Mouse (Mus musculus) ovary, postnatal 36 days (tissue): ENCODE data around the gene Sptlc2.

Source experiments
- DNase-seq: peaks from one replicate; pipeline ENCODE4 v3.0.0; 2022; ENCODE audit warnings: low spot score, mixed read lengths

The Sptlc2 gene

DNA sequence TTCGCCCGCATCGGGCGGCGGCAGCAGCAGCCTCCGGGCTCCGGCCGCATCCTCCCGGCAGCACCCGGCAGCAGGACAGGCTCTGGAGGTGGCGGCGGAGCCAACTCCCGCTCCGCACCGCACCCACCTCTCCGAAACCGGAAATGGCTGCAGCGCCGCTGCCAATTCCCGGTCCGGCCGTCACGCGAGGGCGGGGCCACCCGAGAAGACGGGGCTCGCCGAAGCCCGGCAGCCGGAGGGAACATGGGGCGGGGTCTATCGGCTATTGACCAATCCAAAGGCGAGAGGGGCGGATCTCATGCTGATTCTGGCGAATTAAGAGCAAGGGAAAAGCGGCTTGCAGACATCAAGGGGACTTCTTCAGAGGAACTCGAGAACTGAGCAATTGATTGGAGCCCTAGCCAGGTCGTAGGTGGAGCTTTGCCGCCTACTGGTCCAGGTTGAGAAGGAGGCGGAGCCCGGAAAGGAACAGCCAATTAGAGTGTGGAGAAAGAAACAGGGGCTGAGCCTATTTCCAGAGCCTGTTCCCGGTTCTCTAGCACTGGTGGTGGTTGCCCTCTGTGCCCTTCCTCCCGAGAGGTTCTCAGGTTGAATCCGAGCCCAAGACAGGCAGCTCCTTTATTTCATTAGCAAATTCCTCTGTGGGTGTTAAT, at the start of gene Sptlc2:
Gene Sptlc2 (minus strand): TSS at position 234 of the 653 bp plus-strand sequence.
- peak; percentile 99 for DNase-seq

DNA sequence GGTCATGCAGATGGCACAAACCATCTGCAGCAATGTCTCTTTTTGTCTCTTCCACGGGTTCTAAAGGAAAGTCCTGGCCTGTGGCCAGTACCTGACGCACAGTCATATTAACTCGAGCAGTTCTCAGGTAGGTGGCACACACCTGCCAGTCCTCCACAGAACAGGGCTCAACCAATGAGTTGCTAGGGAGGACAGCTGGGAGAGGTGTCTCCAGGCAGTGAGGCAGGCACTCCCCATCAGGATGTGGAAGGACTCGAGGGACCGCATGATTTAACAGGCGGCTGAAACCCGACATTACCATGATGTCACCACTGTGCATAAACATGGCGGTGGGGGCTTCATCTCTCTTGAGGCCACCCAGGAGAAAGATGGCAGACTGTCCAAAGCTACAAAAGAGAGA, 40.7 kb upstream of the Sptlc2 start:
- no peak for DNase-seq

DNA sequence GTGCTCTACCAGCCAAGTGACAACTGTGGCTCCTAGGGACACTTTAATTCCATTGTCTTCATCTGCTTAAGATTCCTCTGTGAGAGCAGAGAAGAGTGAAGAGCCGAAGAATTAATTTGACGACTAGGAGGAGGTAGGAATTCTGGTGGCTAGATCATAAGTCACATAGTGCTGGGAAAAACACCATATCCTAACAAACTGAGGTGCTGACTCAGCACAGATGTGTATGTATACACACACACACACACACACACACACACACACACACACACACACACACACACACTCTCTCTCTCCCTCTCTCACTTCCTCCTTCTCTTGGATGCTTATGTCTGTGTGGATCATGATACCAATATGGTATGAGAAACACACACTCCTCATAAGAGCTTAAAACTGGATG, 40.1 kb upstream of the Sptlc2 start:
- DNase-seq = no peak

DNA sequence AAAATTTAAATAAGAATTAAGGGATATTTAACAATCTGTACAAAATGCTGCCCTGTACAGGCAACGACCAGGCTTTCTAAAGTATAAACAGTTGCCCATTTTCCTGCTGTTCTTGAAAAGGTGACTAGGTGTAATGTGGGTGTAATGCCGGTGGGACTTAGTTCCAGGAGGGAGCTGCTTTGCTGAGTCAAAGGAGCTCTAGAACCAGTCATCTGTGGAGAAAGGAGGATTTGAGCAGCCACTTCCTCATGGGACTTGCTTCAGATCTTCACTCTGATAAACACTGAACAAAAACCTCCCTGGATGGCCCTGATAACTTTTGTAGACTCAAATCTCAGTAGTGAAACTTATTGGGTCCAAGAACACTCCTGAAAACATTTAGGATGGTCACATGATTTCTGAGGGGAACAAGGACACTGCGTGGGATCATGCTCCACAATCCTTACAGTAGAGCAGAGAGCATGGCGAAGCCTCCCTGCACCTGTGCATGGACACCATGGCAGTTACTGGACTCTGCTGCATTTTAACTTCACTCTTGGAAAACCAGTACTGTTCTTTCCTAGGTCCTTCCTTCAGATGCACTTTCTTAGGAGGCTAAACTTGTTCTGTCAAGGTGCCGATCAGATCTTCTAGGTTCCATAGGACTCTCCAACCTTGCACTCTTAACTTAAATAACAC, 38.3 kb upstream of the Sptlc2 start:
- DNase-seq = no peak

DNA sequence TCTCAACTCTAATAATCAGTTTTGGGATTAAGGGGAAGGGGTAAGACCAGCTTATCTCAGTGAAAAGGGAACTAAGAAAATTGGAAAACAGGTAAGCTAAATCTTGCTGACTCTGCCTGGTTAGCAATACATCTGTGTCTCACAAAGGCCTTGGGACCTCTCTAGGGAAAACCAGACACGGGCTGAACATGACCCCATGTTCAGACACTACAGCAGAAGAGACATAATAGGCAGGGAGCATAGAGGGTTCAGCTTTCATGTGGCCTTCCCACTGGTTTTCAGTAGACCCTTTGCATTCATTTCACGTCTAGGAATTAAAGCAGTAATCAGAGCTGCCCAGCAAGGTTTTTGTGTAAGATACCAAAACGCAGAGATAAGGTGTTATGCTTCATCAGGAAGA, 36.4 kb upstream of the Sptlc2 start:
- DNase-seq = no peak

DNA sequence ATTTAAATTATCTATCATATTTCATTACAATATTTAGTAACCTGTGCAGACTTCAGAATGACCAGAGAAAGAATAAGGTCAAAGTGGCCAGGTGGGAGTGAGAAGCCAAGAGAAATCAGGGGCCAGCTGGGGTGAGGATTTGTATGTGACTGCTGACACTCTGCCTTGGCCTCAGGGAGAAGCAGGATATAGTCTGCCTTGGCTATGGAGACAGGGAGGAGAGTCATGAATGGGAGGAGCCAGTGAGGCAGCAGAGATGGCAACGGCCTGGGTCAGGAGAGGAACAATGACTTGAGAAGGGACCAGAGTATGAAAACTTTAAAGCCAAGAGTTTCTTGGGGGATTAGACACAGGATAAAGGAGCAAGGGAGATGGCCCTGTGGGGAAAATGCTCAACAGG, 35.5 kb upstream of the Sptlc2 start:
- no peak for DNase-seq

DNA sequence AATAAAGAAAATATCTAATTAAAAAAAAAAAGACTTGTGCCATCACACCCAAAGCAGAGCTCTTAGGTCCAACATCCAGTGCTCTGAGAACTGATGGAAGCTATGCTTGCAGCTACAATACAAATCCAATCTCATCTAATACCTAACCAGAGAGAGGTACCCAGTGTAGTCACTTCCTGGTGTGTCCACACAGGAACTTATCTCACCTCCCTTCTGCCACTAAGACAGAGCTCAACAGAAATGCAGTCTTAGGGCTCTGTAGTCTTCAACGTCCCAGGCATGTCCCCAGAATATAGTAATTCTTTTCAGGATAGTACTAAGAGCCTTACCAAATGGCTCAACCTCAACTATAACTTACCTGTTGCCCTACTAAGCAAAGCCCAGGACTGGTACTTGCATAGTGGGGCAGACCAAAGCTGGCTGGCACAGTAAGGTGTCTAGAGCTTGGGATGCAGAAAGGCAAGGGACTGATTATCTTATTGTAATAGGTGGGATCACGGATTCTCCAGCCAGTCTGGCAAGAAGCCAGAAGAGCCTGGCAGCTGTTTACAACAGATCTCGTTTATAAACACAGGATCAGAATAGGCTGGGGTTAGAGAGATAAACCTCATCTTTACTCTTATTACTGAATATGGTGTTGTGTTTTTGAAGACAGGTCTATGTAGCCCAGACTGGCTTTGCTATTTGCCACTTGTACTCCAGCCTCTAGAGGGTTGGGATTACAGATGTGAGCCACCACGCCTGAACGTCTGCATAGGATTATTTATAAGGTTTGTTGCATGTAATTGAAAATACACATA, 33.8 kb upstream of the Sptlc2 start:
- no peak for DNase-seq

DNA sequence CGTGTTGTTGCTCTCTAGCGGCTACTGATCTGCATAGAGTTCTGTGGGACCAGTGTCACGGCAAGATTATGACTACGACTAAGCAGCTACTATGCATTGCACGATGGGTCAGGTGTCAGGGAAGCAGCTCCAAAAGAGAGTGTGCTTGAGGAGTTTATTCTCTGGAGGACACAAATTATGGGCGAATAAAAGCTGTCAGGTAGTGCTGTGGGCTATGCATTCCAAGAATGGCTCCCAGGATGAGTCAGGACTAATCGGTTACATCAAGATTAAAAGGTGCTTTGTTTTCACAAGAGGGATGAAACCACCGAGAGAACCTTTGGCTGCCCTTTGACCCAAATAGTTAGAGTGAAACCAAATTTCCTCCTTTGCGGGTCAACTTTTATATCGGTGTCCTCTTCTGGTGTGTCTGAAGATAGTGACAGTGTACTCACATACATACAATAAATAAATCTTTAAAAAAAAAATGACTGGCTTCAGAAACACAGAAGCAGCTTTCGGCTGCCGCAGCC, 31.9 kb upstream of the Sptlc2 start:
- no peak for DNase-seq

DNA sequence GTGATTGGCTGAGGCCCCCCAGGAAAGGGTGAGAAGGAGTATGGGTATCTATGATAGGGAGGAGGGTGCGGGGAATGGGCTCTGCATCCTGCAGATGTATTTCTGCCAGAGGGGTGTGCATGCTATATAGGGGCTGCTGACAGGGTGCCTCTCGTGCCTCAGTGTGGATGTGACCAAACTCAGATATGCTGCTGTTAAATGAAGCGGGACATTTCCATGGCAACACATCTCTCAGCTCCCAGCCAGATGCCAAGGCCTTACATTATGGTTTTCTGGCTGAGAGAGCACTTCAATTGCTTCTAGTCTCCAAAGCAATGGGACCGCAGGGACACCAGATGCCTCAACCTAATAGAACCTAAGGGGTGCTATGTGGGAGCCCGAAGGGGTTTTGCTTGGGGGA, 30.8 kb upstream of the Sptlc2 start:
- DNase-seq = no peak

DNA sequence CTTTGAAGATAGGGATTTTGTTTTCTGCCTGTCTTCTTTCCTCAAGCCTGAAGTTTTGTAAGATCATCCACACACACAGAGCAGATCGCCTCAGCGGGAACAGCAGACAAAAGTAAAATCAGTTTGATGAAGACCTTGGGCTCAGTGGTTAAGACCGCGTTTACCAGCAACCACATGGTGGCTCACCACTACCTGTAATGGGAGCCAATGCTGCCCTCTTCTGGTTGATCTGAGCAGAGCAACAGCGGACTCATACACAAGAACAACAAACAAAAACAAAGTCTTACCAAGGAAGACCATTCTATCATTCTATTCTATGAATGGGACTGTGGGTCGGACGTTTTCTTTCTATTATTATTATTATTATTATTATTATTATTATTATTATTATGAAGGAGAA, 28.5 kb upstream of the Sptlc2 start:
- peak; percentile 45 for DNase-seq

DNA sequence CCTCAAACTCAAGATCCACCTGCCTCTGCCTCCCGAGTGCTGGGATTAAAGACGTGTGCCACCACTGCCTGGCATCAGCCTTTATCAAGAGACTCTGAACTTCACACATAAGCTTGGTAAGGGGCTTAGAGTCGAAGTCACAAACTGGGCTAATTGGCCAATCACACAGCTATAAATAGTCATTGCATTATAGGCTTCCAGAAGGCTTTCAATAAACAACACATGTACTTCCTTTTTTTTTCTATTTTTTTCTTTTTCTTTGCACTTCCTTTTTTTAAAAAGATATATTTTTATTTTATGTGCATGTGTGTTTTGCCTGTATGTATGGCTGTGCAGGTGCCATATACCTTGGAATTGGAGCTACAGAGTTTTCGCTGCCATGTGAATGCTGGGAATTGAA, 27.2 kb upstream of the Sptlc2 start:
- no peak for DNase-seq

DNA sequence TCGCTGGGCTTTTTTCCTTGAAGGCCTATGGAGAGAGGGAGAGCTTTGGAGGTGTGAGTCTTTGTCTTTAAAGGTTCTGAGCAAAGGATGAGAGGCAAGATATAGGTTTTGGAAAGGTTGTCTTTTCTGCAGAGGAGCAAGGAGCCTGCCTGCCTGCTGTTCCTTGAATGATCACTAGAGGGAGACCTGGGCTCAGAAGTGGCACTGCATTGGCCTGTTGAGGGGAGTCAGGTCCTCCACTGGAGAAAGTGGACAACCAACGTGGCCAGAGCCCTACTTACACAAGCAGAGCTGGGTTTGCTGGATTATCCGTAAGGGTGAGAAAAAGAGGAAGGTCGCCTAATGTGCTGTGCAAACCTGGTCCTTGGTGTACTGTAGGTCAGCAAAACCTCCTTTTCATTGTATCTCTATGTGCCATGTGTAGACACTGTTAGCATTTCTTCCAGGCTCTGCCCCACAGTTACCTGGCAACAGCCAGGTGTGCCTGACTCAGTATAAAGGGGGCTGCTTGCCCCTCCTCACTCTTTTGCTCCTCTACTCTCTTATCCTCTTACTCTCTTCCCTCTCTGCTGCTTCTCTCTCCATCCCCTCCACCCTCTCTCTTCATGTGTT, 25.1 kb upstream of the Sptlc2 start:
- peak; percentile 60 for DNase-seq

DNA sequence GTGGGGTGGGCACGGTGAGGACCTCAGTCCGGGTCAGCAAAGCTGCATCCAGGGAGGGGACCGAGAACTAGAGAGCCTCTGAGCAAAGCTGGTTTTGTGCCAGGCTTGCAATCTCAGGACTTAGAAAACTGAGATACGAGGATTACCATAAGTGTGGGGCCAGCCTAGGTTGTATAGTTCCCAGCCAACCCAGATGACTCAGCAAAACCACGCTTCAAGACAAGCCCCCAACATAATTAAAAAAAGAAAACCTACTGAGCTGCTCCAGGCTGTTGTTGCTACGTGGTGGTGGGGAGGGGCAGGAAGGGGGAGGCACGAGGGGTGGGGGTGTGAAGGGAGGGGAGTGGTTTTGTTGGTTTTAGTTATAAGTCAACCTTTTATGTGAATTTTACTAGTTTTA, 22.8 kb upstream of the Sptlc2 start:
- no peak for DNase-seq

DNA sequence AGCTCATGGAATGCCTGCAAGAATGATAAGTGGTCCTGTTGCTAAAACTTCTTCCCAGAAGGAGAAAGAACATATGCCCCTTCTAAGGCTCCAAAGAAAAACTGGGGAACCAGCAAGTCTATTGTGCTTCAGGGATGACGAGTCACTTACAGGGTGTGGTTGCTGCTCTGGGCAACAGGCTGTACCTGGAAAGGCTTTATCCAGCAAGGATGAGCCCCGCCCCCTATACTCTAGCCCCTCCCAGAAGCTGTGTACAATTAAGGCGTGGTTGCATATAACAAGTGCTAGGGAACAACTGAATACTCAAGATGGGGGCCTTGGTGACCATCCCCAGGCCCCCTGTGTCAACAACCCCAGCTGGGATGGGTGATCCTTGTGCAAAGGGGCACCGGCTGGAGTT, 21.0 kb upstream of the Sptlc2 start:
- no peak for DNase-seq

DNA sequence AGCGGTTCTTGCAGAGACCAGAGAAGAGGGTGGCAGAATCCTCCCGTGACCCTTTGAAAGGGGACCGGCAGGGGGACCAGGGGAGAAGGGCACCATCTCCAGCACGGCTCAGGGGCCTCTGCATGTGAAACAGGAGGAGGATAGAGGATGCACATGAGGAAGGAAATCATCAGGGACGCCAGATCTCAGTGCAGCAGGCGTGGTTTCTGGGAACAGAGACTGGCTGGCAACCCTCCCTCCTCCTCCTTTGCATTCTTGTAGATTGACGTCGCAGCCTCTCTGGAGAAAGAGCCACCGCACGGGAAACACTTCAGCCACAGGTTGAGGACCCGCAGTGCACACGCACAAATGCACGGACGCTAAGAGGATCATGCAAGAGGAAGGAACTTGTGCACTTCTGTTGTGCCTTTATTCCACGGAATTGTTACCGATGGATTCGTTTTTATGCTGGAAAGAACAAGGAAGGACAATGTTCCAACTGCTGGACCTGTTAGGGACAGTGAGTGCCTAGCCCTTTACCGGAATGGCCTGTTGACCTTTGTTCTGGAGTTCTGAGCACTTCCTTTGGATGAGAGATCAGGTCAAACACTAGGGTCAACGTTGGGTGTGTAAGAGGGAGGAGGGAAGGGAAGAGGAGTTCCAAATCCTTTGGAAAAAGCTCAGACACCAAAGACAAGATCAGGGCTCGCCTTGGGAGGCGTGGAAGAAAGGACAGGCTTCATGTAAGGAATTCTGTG, 19.9 kb upstream of the Sptlc2 start:
- peak; percentile 16 for DNase-seq

DNA sequence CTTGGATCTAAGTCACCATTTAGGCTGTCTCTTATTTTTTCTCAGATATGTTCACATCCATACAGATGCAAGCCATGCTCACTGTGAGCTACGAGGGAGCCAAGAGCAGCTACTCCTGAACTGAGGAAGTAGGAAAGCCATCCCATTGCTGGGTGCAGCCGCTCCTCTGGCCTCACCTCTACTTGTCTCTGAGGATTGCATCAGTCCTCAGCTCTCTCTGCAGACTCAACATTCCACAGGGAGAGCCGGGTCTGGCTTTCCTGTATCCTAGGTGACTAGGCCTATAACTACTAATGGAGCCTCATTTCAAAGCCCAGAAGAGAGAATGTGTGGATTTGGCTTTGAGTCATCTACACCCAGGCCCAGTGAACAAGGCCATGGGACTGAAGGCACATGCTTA, 17.6 kb upstream of the Sptlc2 start:
- no peak for DNase-seq

DNA sequence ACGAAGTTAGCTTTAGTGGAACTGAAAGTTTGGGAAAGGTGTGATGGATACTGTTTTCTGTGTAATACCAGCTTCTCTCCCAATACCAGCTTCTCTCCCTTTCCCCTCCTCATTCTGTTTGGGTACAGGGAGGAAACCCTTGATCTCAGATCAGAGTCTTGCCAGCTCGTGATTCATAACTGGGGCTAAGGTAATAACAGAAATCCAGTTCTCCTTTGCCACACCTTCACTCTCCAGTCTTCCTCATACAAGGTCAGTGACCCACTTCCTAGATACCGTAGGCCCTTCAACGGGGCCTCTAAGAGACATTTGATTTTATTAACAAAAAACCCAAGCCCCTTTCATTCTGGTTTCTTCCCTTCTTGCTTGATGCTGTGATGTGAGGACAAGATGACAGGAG, 17.0 kb upstream of the Sptlc2 start:
- no peak for DNase-seq

DNA sequence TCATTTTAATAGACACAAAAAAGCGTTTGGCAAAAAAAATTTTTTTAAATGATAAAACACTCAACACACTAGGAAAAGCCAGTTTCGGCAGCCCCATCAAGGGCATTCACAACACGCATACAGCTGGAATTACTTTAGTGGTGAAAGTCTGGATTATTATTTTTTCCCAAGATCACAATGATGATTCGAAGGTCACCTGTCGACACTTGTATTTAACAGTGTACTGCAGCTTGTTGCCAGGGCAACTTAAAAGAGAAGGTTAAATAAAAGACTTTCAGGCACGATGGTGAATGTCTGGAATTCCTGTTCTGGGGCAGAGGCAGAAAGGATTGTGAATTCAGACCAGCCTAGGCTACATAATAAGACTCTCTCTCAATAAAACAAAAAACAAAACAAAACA, 13.7 kb upstream of the Sptlc2 start:
- no peak for DNase-seq

DNA sequence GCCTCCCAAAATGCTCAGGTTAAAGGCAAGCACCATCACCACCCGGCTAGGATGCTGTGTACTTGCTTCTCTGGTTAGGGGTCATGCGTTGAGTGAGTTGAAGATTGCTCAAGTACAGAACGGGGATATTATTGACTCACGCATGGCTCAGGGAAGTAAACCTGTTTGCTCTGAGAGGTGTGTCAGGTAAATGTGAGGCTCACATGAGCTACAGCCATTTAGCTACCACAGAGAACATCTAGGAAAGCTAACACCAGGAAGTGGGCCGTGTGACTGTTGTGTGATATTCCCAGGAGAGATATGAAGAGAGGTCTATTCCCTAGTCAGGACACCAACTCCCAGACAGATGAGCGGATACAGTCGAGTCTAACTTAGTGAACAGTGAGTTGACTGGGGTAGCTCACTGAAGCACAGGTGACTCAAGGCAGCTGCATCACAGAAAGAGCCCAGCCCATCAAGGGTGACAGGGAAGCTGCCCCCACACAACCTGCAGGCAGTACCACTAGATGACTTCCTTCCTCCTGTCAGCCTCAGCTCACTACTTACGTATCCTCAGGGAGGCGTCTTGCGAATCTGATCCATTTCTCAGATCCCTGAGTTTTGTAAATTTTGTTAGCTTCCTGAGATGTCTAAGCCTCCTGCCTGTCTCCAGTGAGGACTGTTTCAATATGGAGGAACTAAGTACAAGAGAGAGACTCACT, 11.1 kb upstream of the Sptlc2 start:
- no peak for DNase-seq

DNA sequence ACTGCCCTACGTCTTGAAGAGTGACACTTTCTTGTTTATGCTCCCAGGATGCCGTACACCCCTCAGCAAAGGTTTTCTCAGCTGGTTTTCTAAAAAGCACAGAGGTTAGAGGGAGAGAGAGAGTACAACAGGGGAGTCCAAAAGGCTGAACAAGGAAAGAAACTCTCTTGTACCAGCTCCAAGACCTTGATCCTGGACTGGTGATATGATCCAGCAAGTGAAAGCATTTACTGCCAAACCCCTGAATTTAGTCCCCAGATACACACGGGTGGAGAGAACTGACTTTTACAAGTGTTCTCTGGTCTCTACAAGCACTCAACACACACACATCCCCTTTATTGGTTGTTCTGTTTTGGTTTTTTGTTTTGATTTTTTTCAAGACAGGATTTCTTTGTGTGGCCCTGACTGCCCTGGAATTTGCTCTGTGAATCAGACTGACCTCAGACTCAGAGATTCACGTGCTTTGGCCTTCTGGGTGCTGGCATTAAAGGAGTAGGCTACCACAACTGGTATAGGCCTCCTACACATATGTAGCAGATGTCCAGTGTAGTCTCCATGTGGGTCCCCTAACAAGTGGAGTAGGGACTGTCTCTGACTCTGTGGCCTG, 9.8 kb upstream of the Sptlc2 start:
- no peak for DNase-seq

DNA sequence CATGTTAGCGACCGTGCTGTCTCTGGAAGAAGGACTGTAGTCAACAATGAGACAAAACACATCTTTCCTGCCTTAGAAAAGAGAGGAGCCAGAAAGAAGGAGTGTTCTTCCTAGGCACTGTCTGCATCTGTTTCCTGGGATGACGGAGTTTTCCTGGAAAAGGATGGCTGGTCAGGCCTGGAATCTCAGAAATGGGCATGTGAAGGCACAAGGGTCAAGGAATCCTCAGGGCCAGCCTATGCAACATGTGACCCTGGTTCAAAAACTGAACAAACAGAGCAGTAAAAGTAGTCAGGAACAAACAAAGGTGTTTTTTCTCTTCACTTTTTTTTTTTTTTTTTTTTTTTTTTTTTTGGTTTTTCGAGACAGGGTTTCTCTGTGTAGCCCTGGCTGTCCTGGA, 9.0 kb upstream of the Sptlc2 start:
- no peak for DNase-seq
